Mouse (Mus musculus): ENCODE data around the gene Slbp. TPM values are rescaled to one million over a fixed set of nuclear protein-coding genes. Genes with fewer than 3 reads are reported as not detected.

The Slbp gene
- total RNA-seq, 2 experiments from 2014 or later, result 483 to 597 TPM

GRCm38 (mm10) chr5:33681611-33682388 is 29.4 kb upstream of the Slbp start:
- ATAC-seq (replicated peaks; ENCODE audit: low FRiP score, poor library complexity, severe bottlenecking), result no peak

- ATAC-seq (replicated peaks; ENCODE audit: low FRiP score, poor library complexity, severe bottlenecking), result no peak
Measured at GRCm38 (mm10) chr5:33681044-33681443, 28.7 kb upstream of the Slbp start.

- no peak for ATAC-seq (replicated peaks; ENCODE audit: low FRiP score, poor library complexity, severe bottlenecking)
Measured at GRCm38 (mm10) chr5:33678244-33678643, 25.9 kb upstream of the Slbp start.

GRCm38 (mm10) chr5:33675964-33676363 is 23.6 kb upstream of the Slbp start:
- ATAC-seq (replicated peaks; ENCODE audit: low FRiP score, poor library complexity, severe bottlenecking), result peak; percentile 46; the same call in 1 of the 2 replicates

- peak; percentile 13; the same call in 1 of the 2 replicates for ATAC-seq (replicated peaks; ENCODE audit: low FRiP score, poor library complexity, severe bottlenecking)
Measured at GRCm38 (mm10) chr5:33674439-33674838, 22.1 kb upstream of the Slbp start.

GRCm38 (mm10) chr5:33671659-33672058 is 19.3 kb upstream of the Slbp start:
- no peak for ATAC-seq (replicated peaks; ENCODE audit: low FRiP score, poor library complexity, severe bottlenecking)

- peak; percentile 56 for ATAC-seq (replicated peaks; ENCODE audit: low FRiP score, poor library complexity, severe bottlenecking)
Measured at GRCm38 (mm10) chr5:33668223-33668622, 15.8 kb upstream of the Slbp start.

GRCm38 (mm10) chr5:33658664-33659050 is 6.3 kb upstream of the Slbp start:
- ATAC-seq (replicated peaks; ENCODE audit: low FRiP score, poor library complexity, severe bottlenecking), result peak; percentile 8

- ATAC-seq (replicated peaks; ENCODE audit: low FRiP score, poor library complexity, severe bottlenecking), result peak; percentile 82
Measured at GRCm38 (mm10) chr5:33657787-33658663, 5.7 kb upstream of the Slbp start, which contains the start of the genes Tacc3 and Tmem129. Tacc3 (plus strand) TSS chr5:33658128. Tmem129 (minus strand) TSS chr5:33658416.

- peak; percentile 64 for ATAC-seq (replicated peaks; ENCODE audit: low FRiP score, poor library complexity, severe bottlenecking)
Measured at GRCm38 (mm10) chr5:33657251-33657786, 4.9 kb upstream of the Slbp start.

GRCm38 (mm10) chr5:33656739-33657138 is 4.4 kb upstream of the Slbp start:
- no peak for ATAC-seq (replicated peaks; ENCODE audit: low FRiP score, poor library complexity, severe bottlenecking)

GRCm38 (mm10) chr5:33655251-33655840 is 3.0 kb upstream of the Slbp start:
- ATAC-seq (replicated peaks; ENCODE audit: low FRiP score, poor library complexity, severe bottlenecking), result no peak

- ATAC-seq (replicated peaks; ENCODE audit: low FRiP score, poor library complexity, severe bottlenecking), result no peak
Measured at GRCm38 (mm10) chr5:33654424-33654823, 2.0 kb upstream of the Slbp start.

- ATAC-seq (replicated peaks; ENCODE audit: low FRiP score, poor library complexity, severe bottlenecking), result peak; percentile 5
Measured at GRCm38 (mm10) chr5:33652783-33653173, 404 bp upstream of the Slbp start.

- no peak for ATAC-seq (replicated peaks; ENCODE audit: low FRiP score, poor library complexity, severe bottlenecking)
Measured at GRCm38 (mm10) chr5:33651541-33651920, 843 bp downstream of the Slbp start.

GRCm38 (mm10) chr5:33651017-33651416 is 1.4 kb downstream of the Slbp start:
- no peak for ATAC-seq (replicated peaks; ENCODE audit: low FRiP score, poor library complexity, severe bottlenecking)

GRCm38 (mm10) chr5:33640652-33641051 is 11.7 kb downstream of the Slbp start:
- ATAC-seq (replicated peaks; ENCODE audit: low FRiP score, poor library complexity, severe bottlenecking), result peak; percentile 79

- no peak for ATAC-seq (replicated peaks; ENCODE audit: low FRiP score, poor library complexity, severe bottlenecking)
Measured at GRCm38 (mm10) chr5:33638826-33639225, 13.5 kb downstream of the Slbp start.

GRCm38 (mm10) chr5:33637606-33638350 is 14.6 kb downstream of the Slbp start:
- no peak for ATAC-seq (replicated peaks; ENCODE audit: low FRiP score, poor library complexity, severe bottlenecking)
